Comparison of ENCODE assay signal across 8 mouse cellular contexts in genomic region chr9:21288404-21289336, GRCm38 (mm10). TPM values are rescaled to one million over a fixed set of nuclear protein-coding genes. Genes with fewer than 3 reads are reported as not detected.
DNase-seq lines count a peak whose midpoint lies in the region; ATAC-seq and TF ChIP-seq lines count a peak whose summit lies in the region.

No protein-coding gene starts in this region.

- H3K4me2 ChIP-seq in liver, embryonic 12.5 days = peak overlapping the region; percentile 83

- 0 out of 2 replicates have a peak, but pooled peaks have one; percentile 8 for ATAC-seq in granulocyte monocyte progenitor cell, adult 5-6 weeks (replicated peaks; ENCODE audit: poor library complexity, severe bottlenecking)
- ATAC-seq in liver, embryonic 12.5 days = no peak

- WGBS in liver, embryonic 12.5 days (ENCODE audit: insufficient replicate concordance) = 44% methylated on average over 13 of the region's 13 CpGs
- 73% methylated on average over 13 of the region's 13 CpGs for WGBS in olfactory bulb, adult 2 months

- no peak for TF ChIP-seq POLR2A in olfactory bulb, adult 2 months (IDR thresholded peaks at IDR 0.05; ENCODE audit: insufficient read depth, low read depth, low read length)

- no peaks in the 10 kb centered on the region for H3K9me3 ChIP-seq in liver, embryonic 12.5 days (replicated peaks)

- peaks cover 65% of the 10 kb centered on the region for H3K4me1 ChIP-seq in liver, embryonic 12.5 days
- peaks cover 17% of the 10 kb centered on the region for H3K4me1 ChIP-seq in olfactory bulb, adult 2 months (ENCODE audit: control insufficient read depth, insufficient read depth, low read length)

- peak; percentile 96 for DNase-seq in heart, adult 11 months
- no peak for DNase-seq in heart, adult 8-10 months (ENCODE audit: low spot score)
- peak; percentile 61 for DNase-seq in Muller cell, postnatal 12 days (ENCODE audit: inconsistent ontology term)
- no peak for DNase-seq in layer of hippocampus, adult 11-12 months (ENCODE audit: low spot score)
- no peak for DNase-seq in c-Kit-positive CD71-positive TER-119-positive erythroid progenitor cells, embryonic 14.5 days (ENCODE audit: low spot score)

- TF ChIP-seq CTCF in olfactory bulb, adult 2 months (IDR thresholded peaks at IDR 0.05; ENCODE audit: insufficient read depth, low read depth, low read length) = no peak

- H3K27me3 ChIP-seq in liver, embryonic 12.5 days (replicated peaks) = no peaks in the 10 kb centered on the region

- H3K9ac ChIP-seq in liver, embryonic 12.5 days = peak overlapping the region; percentile 91

- H3K4me3 ChIP-seq in liver, embryonic 12.5 days = peak overlapping the region; percentile 83
- H3K4me3 ChIP-seq in olfactory bulb, adult 2 months (ENCODE audit: insufficient read depth, low read depth, low read length) = peak overlapping the region; percentile 89

- peaks cover 43% of the 10 kb centered on the region for H3K36me3 ChIP-seq in liver, embryonic 12.5 days

- peak overlapping the region; percentile 96 for H3K27ac ChIP-seq in liver, embryonic 12.5 days
- H3K27ac ChIP-seq in olfactory bulb, adult 2 months (ENCODE audit: insufficient read depth, low read depth, low read length) = peak overlapping the region; percentile 83; the same call in 1 of the 2 replicates

RNA-seq across cellular contexts. Expression of gene Kri1, which starts 0.9 kb away (rescaled TPM):
- 10 to 100 TPM; 16.2 to 18.3 (median 17.3) TPM for total RNA-seq in heart, adult 8-10 months (2022)
- total RNA-seq in granulocyte monocyte progenitor cell, adult 5-6 weeks (2014; fragmentation: Nextera tagmentation) = 50.9 and 56.3 TPM in 2 replicates
- 59.5 and 86.0 TPM in 2 replicates for total RNA-seq in granulocyte monocyte progenitor cell, adult 5-6 weeks (2017)
- polyA plus RNA-seq in liver, embryonic 12.5 days (2016; fragmentation: Nextera tagmentation; extraction: Ambion mirVana) = 14.5 and 15.5 TPM in 2 replicates
- not detected in 2 replicates for polyA plus RNA-seq in olfactory bulb, adult 2 months (2012; ENCODE audit: insufficient read depth, insufficient read length, low replicate concordance, missing spikeins)

RNA-seq across cellular contexts. Expression of gene Cdkn2d, which starts 2.5 kb away (rescaled TPM):
- total RNA-seq in heart, adult 8-10 months (2022) = 10 to 100 TPM; 15.1 to 17.7 (median 16.7) TPM
- 11.0 and 12.9 TPM in 2 replicates for total RNA-seq in granulocyte monocyte progenitor cell, adult 5-6 weeks (2014; fragmentation: Nextera tagmentation)
- 15.4 and 16.7 TPM in 2 replicates for total RNA-seq in granulocyte monocyte progenitor cell, adult 5-6 weeks (2017)
- 87.4 and 88.6 TPM in 2 replicates for polyA plus RNA-seq in liver, embryonic 12.5 days (2016; fragmentation: Nextera tagmentation; extraction: Ambion mirVana)
- polyA plus RNA-seq in olfactory bulb, adult 2 months (2012; ENCODE audit: insufficient read depth, insufficient read length, low replicate concordance, missing spikeins) = not detected in 2 replicates

RNA-seq across cellular contexts. Expression of gene Ap1m2, which starts 23.5 kb away (rescaled TPM):
- not detected for total RNA-seq in heart, adult 8-10 months (2022)
- 2.5 and 5.4 TPM in 2 replicates for total RNA-seq in granulocyte monocyte progenitor cell, adult 5-6 weeks (2014; fragmentation: Nextera tagmentation)
- total RNA-seq in granulocyte monocyte progenitor cell, adult 5-6 weeks (2017) = 0.10 and 0.43 TPM in 2 replicates
- polyA plus RNA-seq in liver, embryonic 12.5 days (2016; fragmentation: Nextera tagmentation; extraction: Ambion mirVana) = 0.10 and 0.25 TPM in 2 replicates
- polyA plus RNA-seq in olfactory bulb, adult 2 months (2012; ENCODE audit: insufficient read depth, insufficient read length, low replicate concordance, missing spikeins) = not detected in 2 replicates

RNA-seq across cellular contexts. Expression of gene Atg4d, which starts 23.6 kb away (rescaled TPM):
- 100 to 1,000 TPM in 1 of 4 experiments, 10 to 100 TPM in 3; 87.0 to 105 (median 93.5) TPM for total RNA-seq in heart, adult 8-10 months (2022)
- total RNA-seq in granulocyte monocyte progenitor cell, adult 5-6 weeks (2014; fragmentation: Nextera tagmentation) = 6.4 and 8.9 TPM in 2 replicates
- total RNA-seq in granulocyte monocyte progenitor cell, adult 5-6 weeks (2017) = 5.5 and 5.9 TPM in 2 replicates
- polyA plus RNA-seq in liver, embryonic 12.5 days (2016; fragmentation: Nextera tagmentation; extraction: Ambion mirVana) = 85.7 and 85.9 TPM in 2 replicates
- not detected in 2 replicates for polyA plus RNA-seq in olfactory bulb, adult 2 months (2012; ENCODE audit: insufficient read depth, insufficient read length, low replicate concordance, missing spikeins)

RNA-seq across cellular contexts. Expression of gene Slc44a2, which starts 31.8 kb away (rescaled TPM):
- 100 to 1,000 TPM in 1 of 4 experiments, 10 to 100 TPM in 3; 90.2 to 124 (median 94.3) TPM for total RNA-seq in heart, adult 8-10 months (2022)
- 117 and 134 TPM in 2 replicates for total RNA-seq in granulocyte monocyte progenitor cell, adult 5-6 weeks (2014; fragmentation: Nextera tagmentation)
- 83.5 and 89.1 TPM in 2 replicates for total RNA-seq in granulocyte monocyte progenitor cell, adult 5-6 weeks (2017)
- polyA plus RNA-seq in liver, embryonic 12.5 days (2016; fragmentation: Nextera tagmentation; extraction: Ambion mirVana) = 29.2 and 32.5 TPM in 2 replicates
- polyA plus RNA-seq in olfactory bulb, adult 2 months (2012; ENCODE audit: insufficient read depth, insufficient read length, low replicate concordance, missing spikeins) = 356 TPM in 1 of 2 replicates, not detected in the other

Comparison
In these comparisons a context has a peak if more than half of its experiments do, and no peak if none do; other contexts are left out.
1. DNase-seq: peak in heart, adult 11 months (single experiment) and Muller cell, postnatal 12 days (single experiment); none in heart, adult 8-10 months (single experiment), layer of hippocampus, adult 11-12 months (single experiment) and c-Kit-positive CD71-positive TER-119-positive erythroid progenitor cells, embryonic 14.5 days (single experiment).